Comparison of ENCODE assay signal across 7 mouse cellular contexts in the genomic region with DNA sequence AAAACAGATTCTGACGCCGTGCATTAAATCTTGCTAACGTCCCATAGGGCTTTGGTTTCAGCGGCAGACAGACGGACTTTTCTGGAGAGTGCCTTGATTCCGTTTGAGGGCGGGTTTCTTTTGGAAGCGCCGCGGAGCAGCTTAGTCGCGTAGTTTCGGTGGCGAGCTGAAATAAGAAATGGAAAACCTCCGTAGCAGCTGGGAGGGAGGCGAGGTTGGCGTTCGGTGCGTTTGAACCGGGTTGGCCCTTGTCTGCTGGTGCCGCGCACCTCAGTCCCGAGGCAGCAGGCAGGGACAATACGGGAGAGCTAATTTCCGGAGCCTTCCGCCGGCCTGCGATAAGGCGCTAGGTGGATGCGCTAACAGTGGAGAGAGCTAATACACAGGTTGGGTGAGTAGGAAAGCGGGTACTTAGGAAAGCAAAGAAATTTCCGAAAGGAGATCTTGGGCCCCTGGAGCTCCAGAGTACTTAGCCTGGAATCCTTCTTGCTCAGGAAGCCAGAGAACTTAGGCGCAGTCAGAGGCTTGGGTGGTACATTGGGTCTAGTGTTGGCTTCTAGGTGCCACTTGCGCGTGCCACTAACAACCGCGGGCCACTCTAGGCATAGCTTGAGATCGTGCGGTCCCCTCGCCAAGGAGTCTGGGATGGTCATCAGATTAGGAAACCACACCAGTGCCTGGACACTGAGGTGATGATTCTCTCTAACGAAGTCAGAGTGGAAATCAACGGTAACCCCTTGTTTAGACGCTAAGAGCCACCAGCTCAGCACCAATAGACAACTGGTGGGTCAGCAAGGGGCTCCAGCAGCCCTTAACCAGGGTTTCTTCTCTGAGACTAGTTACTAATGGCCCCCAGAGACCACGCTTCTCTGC. TPM values are rescaled to one million over a fixed set of nuclear protein-coding genes. Genes with fewer than 3 reads are reported as not detected.
A peak's percentile ranks its signal among the peaks of the same experiment; 100 is the strongest.
DNase-seq lines count a peak whose midpoint lies in the region; ATAC-seq and TF ChIP-seq lines count a peak whose summit lies in the region.

No protein-coding gene starts in this region.

- no peak for TF ChIP-seq CTCF in lung, postnatal 0 days (IDR thresholded peaks at IDR 0.05)

- no peaks in the 10 kb centered on the region for H3K9me3 ChIP-seq in lung, postnatal 0 days (ENCODE audit: low read length)
- no peaks in the 10 kb centered on the region for H3K9me3 ChIP-seq in forebrain, embryonic 10.5 days
- no peaks in the 10 kb centered on the region for H3K9me3 ChIP-seq in intestine, embryonic 15.5 days
- no peaks in the 10 kb centered on the region for H3K9me3 ChIP-seq in midbrain, embryonic 14.5 days (ENCODE audit: control insufficient read depth, low read length)

- ATAC-seq in lung, postnatal 0 days, result no peak
- no peak for ATAC-seq in intestine, embryonic 15.5 days
- no peak for ATAC-seq in midbrain, embryonic 14.5 days (ENCODE audit: low FRiP score, low TSS enrichment)

- H3K27me3 ChIP-seq in lung, postnatal 0 days (replicated peaks; ENCODE audit: insufficient read depth, low read length), result peaks cover 62% of the 10 kb centered on the region
- peaks cover 100% of the 10 kb centered on the region for H3K27me3 ChIP-seq in forebrain, embryonic 10.5 days (ENCODE audit: poor library complexity, severe bottlenecking)
- peaks cover 86% of the 10 kb centered on the region for H3K27me3 ChIP-seq in intestine, embryonic 15.5 days (replicated peaks)
- H3K27me3 ChIP-seq in midbrain, embryonic 14.5 days (ENCODE audit: control insufficient read depth, insufficient read depth, low read length), result peaks cover 88% of the 10 kb centered on the region

- TF ChIP-seq EP300 in lung, postnatal 0 days (IDR thresholded peaks at IDR 0.05), result no peak

- peak overlapping the region; percentile 44 for H3K4me2 ChIP-seq in lung, postnatal 0 days (replicated peaks; ENCODE audit: low read depth, low read length)
- H3K4me2 ChIP-seq in intestine, embryonic 15.5 days (replicated peaks), result peak overlapping the region; percentile 50
- H3K4me2 ChIP-seq in midbrain, embryonic 14.5 days (ENCODE audit: low read length), result peak overlapping the region; percentile 11; the same call in 1 of the 2 replicates

- peak; percentile 23 for DNase-seq in lung, postnatal 0 days (ENCODE audit: low spot score)
- no peak for DNase-seq in lung, postnatal 36 days
- peak; percentile 60 for DNase-seq in forebrain, embryonic 10.5 days (ENCODE audit: extremely low spot score, low spot score)
- peak; percentile 61 for DNase-seq in midbrain, embryonic 14.5 days
- DNase-seq in spleen, adult 18-20 months, result no peak
- no peak for DNase-seq in urinary bladder, postnatal 25 days (ENCODE audit: low spot score)

- H3K27ac ChIP-seq in lung, postnatal 0 days (ENCODE audit: low read length), result no peak overlapping the region
- H3K27ac ChIP-seq in forebrain, embryonic 10.5 days, result peak overlapping the region; percentile 95
- H3K27ac ChIP-seq in intestine, embryonic 15.5 days, result no peak overlapping the region
- H3K27ac ChIP-seq in midbrain, embryonic 14.5 days (replicated peaks; ENCODE audit: low read depth, low read length), result no peak overlapping the region

- 2% methylated on average over 44 of the region's 44 CpGs for WGBS in lung, postnatal 0 days
- WGBS in forebrain, embryonic 10.5 days, result under 1% methylated on average over 44 of the region's 44 CpGs
- 2% methylated on average over 44 of the region's 44 CpGs for WGBS in intestine, embryonic 15.5 days
- WGBS in midbrain, embryonic 14.5 days, result under 1% methylated on average over 44 of the region's 44 CpGs

- H3K4me3 ChIP-seq in lung, postnatal 0 days (ENCODE audit: low read depth, low read length), result peak overlapping the region; percentile 31
- peak overlapping the region; percentile 64 for H3K4me3 ChIP-seq in forebrain, embryonic 10.5 days
- H3K4me3 ChIP-seq in intestine, embryonic 15.5 days (replicated peaks), result peak overlapping the region; percentile 16
- H3K4me3 ChIP-seq in midbrain, embryonic 14.5 days (replicated peaks; ENCODE audit: low read depth, low read length), result no peak overlapping the region; the same call in 1 of the 2 replicates

- no peak overlapping the region for H3K9ac ChIP-seq in lung, postnatal 0 days (replicated peaks; ENCODE audit: low read depth)
- no peak overlapping the region for H3K9ac ChIP-seq in intestine, embryonic 15.5 days
- no peak overlapping the region for H3K9ac ChIP-seq in midbrain, embryonic 14.5 days (replicated peaks; ENCODE audit: low read length)

- no peaks in the 10 kb centered on the region for H3K36me3 ChIP-seq in lung, postnatal 0 days (ENCODE audit: insufficient read depth, low read length)
- peaks cover 8% of the 10 kb centered on the region; the same call in 1 of the 2 replicates for H3K36me3 ChIP-seq in forebrain, embryonic 10.5 days (replicated peaks)
- H3K36me3 ChIP-seq in intestine, embryonic 15.5 days, result no peaks in the 10 kb centered on the region
- H3K36me3 ChIP-seq in midbrain, embryonic 14.5 days (ENCODE audit: control insufficient read depth, insufficient read depth, low read length), result no peaks in the 10 kb centered on the region

- H3K4me1 ChIP-seq in lung, postnatal 0 days (ENCODE audit: insufficient read depth, low read depth, low read length), result peaks cover 7% of the 10 kb centered on the region
- H3K4me1 ChIP-seq in forebrain, embryonic 10.5 days, result peaks cover 59% of the 10 kb centered on the region
- peaks cover 24% of the 10 kb centered on the region for H3K4me1 ChIP-seq in intestine, embryonic 15.5 days (replicated peaks)
- H3K4me1 ChIP-seq in midbrain, embryonic 14.5 days (ENCODE audit: control insufficient read depth, insufficient read depth, low read length), result peaks cover 11% of the 10 kb centered on the region

RNA-seq across cellular contexts. Expression of gene Alx4, which starts 5.1 kb away (rescaled TPM):
- polyA plus RNA-seq in lung, postnatal 0 days (2015; fragmentation: Nextera tagmentation; extraction: Ambion mirVana), result 0.04 TPM in 1 of 2 replicates, not detected in the other
- polyA plus RNA-seq in forebrain, embryonic 10.5 days (2016; fragmentation: Nextera tagmentation; extraction: Ambion mirVana), result 20.1 and 20.4 TPM in 2 replicates
- polyA plus RNA-seq in intestine, embryonic 15.5 days (2015; fragmentation: Nextera tagmentation; extraction: Ambion mirVana), result 0.14 and 0.19 TPM in 2 replicates
- 0.05 and 0.80 TPM in 2 replicates for polyA plus RNA-seq in midbrain, embryonic 14.5 days (2014; fragmentation: Nextera tagmentation; extraction: Ambion mirVana)

Comparison
In these comparisons a context has a peak if more than half of its experiments do, and no peak if none do; other contexts are left out.
1. DNase-seq: peak in lung, postnatal 0 days (single experiment), forebrain, embryonic 10.5 days (single experiment) and midbrain, embryonic 14.5 days (single experiment); none in lung, postnatal 36 days (single experiment), spleen, adult 18-20 months (0 of 2) and urinary bladder, postnatal 25 days (single experiment).
2. RNA of gene Alx4, which starts 5.1 kb away (polyA plus RNA-seq): 20.1 to 20.4 TPM in forebrain, embryonic 10.5 days; 0.05 to 0.80 TPM in midbrain, embryonic 14.5 days, 0.14 to 0.19 TPM in intestine, embryonic 15.5 days and 0.04 TPM in lung, postnatal 0 days; every median in the first group is over 10 times any median in the second.
3. Peak in every context shown above with its lines, with median percentiles within 50 percentile points of each other: H3K4me2 ChIP-seq.